Mouse (Mus musculus) urinary bladder, postnatal 36 days (tissue): ENCODE measurements around the gene Grid2.

Experiments
- DNase-seq, 2 experiments: peaks; one replicate each; pipeline ENCODE4 v3.0.0; 2022; ENCODE audit warnings: low spot score in 2 of 2, mixed read lengths in 1 of 2

Grid2 gene

DNA sequence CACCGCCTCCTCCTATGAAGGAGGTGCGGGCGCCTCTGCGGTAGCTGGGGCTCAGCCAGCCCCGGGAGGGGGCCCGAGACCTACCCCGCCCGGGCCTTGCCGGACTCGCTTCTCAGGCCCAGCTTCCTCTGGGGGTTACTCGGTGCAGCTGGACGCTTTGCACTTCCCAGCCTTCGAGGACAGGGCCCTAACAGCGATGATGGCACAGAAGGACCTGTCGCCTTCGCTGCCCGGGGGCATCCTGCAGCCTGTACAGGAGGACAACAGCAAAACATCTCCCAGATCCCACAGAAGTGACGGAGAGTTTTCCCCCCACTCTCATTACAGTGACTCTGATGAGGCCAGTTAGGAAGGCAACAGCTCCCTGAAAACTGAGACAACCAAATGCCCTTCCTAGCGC, 1474.4 kb downstream of the Grid2 start:
- no peak for DNase-seq

DNA sequence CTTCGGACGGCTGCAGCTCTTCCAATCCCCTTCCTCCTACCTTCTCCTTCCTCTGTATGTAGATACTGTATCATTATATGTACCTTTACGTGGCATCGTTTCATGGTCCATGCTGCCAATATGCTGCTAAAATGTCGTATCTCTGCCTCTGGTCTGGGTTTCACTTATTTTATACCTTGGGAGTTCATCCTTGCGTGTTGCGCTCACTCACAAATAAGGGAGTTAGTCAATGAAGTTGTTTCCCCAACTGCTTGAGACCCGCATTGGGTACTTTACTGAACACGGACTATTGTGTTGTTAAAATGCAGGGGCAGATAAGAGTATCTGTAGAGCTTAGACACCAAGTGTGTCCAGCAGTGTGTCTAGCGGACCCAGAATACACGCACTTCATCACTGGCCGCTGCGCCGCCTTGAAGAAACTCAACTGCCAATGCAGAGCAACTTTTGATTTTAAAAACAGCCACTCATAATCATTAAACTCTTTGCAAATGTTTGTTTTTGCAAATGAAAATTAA, 1474.9 kb downstream of the Grid2 start:
- DNase-seq, result no peak

DNA sequence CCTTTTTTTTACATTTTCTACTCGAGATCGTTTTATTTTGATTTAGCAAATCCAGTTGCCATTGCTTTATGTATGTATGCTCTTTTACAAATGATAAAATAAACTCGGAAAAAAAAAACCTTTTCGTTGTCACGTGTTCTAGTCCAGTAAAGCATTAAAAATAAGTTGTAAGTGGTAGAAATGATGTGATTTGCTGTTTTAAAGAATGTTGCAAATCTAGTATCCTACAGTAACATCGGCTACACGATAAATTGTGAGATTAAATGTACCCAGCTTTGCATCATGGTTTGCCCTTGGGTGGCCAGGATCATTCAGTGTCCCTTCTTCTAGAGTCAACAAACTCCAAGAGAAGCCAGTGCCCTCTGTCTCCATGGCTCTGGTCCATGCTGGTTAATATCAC, 1475.5 kb downstream of the Grid2 start:
- no peak for DNase-seq

DNA sequence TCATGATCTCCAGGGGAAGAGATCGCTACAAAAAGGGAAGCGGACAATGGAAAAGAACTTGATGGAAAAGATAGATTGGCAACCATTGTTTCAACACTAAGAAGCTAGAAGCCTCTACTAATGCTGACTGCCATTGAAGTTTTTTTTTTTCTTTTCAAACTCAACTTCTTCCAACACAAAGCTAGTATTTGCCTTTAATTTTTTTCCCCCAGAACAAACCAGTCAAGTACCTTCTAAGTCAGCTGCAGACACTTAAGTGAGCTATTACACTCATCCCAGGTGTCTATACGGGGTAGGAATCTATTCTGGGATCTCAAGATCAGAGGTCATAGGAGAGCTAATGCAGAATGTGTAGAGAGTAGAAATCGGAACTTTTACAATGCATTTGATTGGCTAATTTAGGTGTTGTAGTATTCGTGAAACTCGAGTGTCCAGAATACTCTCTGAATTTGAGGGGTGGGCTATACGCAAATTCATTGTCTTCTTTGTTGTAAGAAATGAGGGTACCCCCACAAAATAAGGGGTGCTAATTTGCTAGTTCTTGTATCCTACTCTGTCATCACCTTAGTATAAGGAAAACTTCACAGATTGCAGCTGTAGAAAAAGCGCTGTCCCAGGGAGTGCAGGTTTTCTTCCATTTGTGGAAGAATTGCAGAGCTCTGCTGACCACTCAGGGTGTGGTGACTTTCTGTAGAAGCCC, 1476.1 kb downstream of the Grid2 start:
- no peak for DNase-seq

DNA sequence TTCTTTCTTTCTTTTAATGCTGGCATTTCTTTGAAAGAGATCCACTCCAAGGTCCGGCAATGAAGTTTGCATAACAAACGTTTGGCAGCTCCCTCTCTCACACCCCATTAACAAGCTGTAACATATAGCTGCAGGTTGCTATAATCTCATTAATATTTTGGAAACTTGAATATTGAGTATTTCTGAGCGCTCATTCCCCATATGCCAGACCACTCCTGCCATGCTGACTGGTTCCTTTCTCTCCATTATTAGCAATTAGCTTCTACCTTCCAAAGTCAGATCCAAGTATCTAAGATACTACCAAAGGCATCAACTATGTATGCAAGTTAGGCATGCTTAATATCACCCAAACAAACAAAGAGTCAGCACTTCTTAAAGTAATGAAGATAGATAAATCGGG, 1477.6 kb downstream of the Grid2 start:
- DNase-seq, result no peak

DNA sequence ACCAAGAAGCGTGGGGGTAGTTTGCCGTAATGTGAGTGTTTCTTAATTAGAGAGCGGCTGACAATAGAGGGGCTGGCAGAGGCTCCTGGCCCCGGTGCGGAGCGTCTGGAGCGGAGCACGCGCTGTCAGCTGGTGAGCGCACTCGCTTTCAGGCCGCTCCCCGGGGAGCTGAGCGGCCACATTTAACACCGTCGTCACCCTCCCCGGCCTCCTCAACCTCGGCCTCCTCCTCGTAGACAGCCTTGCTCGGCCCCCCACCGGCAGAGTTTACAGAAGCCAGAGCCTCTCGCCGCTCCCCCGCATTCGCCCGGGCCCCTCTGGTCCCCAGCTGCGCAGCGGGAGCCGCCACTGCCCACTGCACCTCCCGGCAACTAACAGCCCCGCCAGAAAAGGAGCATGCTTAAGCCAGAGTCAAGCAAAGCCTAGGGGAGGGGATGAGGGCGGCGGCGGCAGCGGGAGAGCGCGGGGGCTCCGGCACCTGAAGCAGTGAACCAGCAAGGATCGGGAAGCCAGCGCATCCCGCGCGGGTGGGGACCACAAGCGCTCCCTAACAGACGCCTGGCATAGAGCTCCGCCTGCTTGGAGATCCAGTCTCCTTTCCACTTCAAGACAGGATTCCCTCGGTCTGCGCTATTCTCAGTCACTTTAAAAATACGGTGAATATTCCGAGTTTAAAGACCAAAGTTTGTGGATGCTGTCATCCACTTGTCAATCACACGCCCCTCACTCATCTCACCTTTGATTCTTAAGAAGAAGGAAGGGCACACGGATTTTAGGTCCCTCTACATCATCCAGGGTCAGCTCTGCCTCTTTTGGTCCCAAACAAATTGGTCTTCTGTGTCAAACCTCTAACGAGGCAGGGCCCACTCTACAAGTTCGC, 1479.0 kb downstream of the Grid2 start:
- DNase-seq, result no peak

DNA sequence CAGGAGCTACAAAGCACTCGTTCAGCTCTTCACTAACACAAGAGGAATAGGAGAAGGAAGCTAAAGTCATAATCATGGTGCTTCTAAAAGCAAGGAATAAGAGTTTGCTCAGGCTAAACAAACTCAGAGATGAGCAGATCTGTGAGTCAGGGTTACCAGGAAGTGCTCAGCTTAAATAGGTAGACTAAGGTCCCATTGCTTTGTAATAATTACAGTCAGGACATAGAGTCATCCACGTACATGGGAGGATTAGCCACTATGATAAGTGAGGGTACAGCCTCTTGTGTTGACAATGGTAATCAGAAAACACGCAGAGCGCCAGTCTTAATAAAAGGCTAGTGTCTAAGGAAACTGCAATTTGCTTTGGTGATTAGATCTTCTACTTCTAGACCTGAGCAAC, 1480.6 kb downstream of the Grid2 start:
- no peak for DNase-seq

DNA sequence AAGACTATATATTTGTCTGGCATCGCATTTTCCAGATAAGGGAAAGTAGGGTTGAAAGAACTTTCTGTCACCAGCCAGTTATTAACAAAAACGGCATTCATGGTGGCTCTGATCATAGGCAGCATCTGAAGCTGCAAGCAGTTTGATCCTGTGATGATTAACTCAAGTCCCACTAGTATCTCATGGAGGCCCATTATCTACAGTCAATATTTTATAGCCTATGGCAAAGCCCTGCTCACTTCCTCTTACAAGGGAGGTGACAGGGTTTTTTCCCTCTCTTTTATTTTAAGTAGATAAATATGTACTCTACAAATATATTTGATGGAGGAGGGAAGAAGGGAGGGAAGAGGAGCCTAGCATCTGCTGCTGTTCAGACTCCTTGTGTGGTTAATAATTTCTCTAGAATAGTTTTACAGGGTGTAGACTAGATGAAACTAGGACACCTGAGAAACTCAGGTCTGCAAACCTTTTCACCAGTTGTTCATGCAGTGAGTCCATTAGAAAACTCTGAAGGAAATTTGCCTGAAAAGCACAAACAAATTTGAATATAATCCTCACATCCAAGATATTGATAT, 1487.3 kb downstream of the Grid2 start:
- DNase-seq, result no peak
